Mouse (Mus musculus) layer of hippocampus, postnatal 36 days (tissue): Measurements from ENCODE around the gene Ccdc113. TPM values are rescaled to one million over a fixed set of nuclear protein-coding genes. Genes with fewer than 3 reads are reported as not detected.
"Not testable (repeated sequence)": the region's sequence is repeated elsewhere in the genome, so short reads cannot be mapped to it uniquely, and the experiment has no call there.

ENCODE experiments used
- DNase-seq, 2 experiments: peaks; one replicate each; pipeline ENCODE4 v3.0.0; 2022
- total RNA-seq, 2 experiments: library from RNA; stranded (reverse); gene quantifications; 2 replicates each; pipeline ENCODE4 v1.2.3; 2021

Gene Ccdc113
- total RNA-seq, 2 experiments from 2014 or later = 0.68 to 1.3 TPM

DNA sequence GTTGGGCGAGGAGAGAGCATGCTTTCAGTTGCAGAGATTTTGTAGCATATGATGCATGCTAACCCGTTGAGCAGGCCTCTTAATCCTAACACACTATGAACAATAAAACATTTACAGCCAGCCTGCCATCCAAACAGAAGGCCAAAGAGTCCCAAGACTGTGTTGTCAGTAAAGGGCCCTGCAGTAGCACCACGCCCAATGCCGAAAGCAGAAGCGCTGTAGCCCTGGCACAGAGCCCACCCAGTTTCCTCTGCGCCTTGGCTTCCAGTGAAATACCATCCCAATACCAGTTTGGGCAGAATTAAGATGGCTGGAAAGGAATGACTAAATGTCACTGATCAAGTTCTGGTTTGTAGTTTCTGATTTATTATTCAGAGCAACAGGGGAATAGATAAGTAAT is 8.3 kb downstream of the Ccdc113 start:
- DNase-seq = no peak

DNA sequence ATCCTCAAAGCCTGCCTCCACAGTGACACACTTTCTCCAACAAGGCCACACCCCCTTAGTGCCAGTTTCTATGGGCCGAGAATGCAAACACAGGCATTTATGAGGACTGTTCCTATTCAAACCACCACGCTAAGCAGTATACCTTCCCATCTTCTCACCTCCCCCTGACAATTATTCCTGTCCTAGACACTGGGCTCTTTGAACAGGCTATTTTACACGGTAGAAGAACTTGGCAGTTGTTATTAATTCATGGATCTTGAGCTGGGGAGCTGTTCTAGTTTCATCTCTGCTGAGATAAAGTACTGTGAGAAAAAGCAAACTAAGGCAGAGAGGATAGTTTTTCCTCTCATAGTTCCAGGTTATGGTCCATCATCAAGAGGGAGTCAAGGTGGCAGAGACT is 9.2 kb downstream of the Ccdc113 start:
- no peak for DNase-seq

DNA sequence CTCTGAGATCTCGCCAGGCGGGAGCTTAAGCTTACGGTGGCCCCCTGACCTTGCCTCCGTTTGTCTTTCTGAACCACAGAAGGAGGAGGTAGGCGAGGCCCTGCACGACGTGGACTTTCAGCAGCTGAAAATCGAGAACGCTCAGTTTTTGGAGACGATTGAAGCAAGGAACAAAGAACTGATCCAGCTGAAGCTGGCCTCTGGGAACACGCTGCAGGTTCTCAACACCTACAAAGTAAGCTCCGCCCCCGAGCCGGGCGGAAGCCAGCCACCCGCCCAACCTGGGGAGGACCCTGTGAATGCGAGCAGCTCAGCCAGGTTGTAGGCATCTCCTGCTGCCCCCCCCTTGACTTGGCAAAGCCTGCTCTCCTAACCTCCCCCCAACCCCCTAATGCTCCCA is 11.9 kb downstream of the Ccdc113 start:
- DNase-seq = no peak

DNA sequence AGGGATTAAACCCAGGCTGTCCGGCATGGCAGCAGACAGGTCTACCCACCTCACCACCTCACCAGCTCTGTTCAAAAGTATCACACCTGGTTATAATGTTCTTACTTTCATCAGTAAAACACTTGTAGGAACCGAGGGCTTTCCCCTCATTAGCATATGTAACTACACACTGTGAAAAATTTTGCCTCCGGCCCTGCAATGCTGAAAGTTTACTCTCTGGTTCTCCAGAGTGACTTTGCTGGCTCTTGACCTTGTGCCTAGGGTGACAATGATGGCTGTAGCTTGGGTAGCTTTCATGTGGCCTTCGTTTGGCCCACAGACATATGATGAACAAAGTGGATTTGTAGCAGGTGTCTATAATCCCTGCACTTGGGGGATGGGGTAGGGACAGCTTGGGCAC is 13.1 kb downstream of the Ccdc113 start:
- DNase-seq = no peak

DNA sequence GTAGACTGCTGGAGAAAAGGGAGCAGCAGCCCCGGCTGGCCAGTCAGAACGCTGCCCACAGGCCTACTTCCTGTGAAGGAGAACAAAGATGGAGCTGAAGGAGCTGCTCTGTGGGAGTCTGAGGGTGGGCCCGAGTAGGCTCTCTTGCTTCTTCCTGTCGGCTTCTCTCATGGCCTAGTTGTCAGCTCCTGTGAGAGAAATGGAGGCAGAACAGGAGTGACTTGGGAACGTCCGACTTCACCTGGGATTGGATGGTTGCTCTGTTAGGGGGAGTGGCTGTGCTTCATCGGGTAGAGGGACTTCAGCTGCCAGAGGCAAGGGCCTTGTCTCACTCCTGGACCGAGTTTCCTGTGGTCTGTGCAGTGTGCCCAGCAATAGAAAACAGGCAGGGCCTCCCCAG is 14.0 kb downstream of the Ccdc113 start:
- DNase-seq = no peak

DNA sequence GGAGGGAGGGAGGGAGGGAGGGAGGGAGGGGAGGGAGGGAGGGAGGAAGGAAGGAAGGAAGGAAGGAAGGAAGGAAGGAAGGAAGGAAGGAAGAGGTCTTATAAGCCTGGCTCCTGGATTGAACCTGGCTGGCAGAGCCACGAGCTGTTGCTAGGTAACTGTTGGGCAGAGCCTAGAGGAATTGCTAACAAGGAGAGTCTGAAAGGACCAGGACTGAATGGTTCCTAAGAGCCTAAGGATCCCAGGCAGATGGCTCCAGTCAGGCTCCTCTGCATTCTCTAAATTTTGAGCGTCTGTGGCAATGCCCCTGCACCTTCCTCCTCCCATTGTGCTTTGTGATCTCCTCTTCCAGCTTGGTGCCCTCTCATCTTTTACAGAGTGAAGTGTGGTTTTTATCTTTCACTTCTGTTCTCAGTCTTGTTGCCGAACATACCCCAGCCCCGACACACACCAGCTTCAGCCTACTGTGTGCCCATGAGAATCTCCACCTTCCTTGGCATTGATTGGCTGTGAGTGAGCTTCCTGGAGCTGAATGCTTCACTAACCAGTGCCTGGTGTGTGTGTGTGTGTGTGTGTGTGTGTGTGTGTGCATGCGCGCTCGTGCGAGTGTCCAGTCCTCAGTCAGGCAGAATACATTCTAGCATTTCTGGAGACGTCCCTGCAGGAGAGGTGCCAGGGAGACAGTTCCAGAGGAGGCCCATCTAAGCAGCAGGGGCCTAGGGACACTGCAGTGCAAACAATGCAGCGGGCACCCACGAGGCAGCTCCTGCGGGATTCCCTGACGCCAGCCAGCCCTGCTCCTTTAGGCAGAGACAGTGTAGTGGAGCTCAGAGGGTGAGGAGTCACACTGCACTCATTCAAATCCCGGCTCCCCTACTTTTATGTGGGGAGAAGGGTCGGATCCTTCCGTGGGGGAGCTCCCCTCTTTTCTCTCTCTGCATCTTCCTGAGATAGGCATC is 16.3 kb downstream of the Ccdc113 start:
- DNase-seq = no peak

DNA sequence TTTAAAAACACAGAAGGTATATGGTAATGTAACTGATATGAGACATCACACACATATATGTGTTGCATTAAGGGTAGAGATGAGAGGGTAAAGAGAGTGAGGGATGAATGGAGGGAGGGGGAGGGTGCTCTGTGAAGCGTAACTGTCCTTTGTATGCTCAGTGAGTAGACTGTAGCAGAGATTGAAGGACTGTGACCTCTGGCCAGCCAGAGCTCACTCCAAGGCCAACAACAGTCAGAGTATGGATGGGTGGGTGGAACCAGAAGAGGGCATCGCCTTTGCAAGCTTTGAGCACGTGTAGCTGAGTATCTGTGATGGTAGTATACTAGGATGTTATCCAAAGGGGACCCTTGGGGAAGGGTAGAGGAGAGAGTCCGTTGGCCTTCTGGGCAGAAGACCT is 17.7 kb downstream of the Ccdc113 start:
- DNase-seq = no peak

DNA sequence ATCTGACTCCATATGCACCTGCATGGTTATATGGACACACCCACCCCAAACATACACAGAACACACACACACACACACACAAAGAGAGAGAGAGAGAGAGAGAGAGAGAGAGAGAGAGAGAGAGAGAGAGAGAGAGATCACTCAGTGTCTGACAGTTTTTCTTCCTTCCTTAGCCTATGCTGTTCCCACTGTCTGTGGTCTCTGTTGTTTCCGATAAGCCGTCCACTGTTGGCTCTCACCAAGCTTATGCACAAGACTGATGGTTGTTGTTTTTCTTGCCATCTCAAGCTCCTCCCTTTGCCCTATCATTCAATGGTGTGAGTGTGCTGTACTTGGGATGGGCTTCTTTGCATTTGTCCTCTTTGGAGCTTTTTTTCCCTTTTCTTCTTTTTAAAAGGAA is 22.1 kb downstream of the Ccdc113 start:
- no peak for DNase-seq

DNA sequence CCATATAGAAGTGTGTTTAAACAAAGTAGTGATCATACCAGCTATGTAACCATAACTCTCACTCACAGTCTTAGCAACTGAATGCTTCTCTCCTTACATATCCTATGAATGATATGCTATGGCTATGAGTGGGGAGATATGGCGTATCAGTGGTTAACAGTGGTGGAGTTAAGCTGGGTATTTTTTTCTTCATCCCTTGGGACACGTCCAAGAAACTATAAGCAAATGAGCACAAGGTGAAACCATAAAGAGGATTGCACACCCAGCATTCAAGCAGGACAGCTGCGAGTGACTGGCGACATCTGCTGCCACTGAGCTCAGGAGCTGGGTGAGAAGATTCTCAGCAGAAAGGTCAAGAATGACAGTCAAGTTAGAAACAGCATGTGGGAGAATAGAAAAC is 32.3 kb downstream of the Ccdc113 start:
- DNase-seq = no peak

DNA sequence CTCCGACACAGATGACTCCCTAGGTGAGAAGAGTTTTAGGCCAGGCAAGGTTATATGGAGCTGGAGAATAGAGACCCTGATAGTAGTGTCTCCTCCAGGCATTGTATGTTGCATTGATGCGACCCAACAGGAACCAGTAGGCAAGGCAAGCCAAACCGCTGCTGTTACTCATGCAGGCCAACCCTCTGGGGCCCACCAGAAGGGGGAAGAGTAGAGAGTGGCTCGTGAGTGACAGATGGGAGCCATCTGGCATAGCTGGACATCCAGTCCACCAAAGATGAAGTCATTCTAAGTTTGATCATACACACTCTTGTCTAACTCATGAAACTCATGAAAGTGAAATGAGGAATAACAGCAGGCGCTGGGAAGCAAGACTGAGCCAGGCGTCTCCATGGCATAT is 32.9 kb downstream of the Ccdc113 start:
- DNase-seq = no peak

DNA sequence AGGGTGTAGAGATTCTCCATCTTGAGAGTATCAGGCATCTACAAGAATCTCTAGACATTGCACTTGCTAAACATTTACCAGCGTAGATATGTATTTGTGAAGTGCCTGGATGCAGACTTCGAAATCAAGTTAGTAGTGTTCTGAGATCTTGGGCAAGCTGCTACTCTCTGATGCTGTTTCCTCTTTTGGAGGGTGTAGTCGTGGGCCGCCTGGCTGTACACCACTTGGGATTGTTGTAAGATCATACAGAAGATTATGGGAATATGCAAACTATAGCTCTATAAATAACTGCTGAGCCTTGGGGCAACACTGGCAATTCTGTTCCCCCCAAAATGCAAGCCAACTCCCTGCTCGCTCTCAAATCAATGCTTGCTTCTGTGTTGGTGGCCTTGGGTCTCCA is 39.3 kb downstream of the Ccdc113 start:
- DNase-seq = no peak

DNA sequence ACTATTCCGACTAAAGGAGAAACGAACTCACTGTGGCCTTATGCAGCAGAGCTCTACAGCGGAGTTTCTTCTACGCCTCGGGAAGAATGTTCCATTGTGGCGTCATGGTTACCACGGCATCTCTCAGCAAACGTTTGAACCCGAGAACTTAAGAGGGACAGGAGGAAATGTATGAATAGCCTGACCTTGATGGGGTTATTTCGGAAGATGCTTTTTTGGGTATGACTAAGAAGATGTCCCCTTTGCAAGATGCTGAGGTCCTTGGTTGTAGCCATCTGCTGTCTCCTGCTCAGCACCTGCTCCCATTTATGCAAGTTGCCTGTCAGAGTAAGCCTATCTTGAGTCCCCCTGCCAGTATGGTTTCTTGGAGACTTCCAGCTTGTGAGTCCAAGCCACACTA is 42.4 kb downstream of the Ccdc113 start, which contains the start of gene Prss54:
Gene Prss54, minus strand, starts transcription at position 101 of the 400 bp plus-strand sequence.
- no peak for DNase-seq

DNA sequence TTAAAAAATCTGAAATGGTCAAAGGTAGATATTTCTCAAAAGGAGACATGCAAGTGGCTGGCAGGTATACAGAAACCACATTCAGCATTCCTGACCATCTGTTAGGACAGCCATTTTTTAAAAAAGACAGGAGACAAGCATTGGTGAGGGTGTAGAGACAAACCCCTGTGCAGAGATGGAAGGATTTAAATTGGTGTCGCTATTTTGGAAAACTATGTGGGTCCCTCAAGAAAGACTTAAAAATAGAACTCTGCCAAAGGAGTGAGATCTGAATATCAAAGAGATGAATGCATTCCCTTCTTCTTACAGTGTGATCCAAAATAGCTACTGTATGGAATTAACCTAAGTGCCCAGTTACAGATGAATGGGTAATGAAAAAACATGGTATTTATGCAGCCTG is 53.5 kb downstream of the Ccdc113 start:
- no peak for DNase-seq

DNA sequence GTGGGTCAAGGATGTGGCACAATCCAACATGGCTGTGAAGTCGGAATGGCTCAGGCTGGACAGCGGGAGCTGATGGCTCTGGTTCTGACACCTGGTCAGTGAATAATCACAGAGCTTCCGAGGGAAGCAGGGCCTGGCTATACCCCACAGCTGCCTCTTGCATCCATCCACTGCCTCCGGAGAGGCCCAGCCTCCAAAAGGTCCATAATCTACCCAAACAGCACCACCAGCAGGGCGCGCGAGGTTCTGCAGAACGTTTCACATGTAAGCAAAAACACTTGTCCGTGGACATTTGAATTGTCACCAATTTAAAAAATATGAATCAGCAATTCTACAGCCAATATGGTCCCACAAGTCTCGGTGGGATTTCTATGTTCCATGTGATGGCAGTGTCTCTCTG is 55.4 kb downstream of the Ccdc113 start:
- no peak for DNase-seq

DNA sequence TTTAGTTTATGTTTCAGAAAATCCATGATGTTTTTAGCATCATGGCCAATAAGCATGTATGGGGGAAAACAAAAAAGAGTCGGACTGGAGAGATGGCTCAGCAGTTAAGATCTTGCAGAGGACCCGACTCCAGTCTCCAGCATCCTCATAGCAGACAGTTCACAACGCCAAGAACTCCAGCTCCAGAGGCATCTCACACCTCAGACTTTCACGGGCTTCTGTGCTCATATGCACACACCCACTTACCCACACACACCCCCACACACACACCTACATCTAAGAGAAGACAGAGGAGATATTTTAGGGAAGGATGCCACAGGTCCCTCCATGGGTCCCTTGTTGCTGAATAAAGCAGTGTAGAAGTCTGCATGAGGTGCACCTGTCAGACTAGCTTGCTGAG is 56.7 kb downstream of the Ccdc113 start:
- no peak for DNase-seq

DNA sequence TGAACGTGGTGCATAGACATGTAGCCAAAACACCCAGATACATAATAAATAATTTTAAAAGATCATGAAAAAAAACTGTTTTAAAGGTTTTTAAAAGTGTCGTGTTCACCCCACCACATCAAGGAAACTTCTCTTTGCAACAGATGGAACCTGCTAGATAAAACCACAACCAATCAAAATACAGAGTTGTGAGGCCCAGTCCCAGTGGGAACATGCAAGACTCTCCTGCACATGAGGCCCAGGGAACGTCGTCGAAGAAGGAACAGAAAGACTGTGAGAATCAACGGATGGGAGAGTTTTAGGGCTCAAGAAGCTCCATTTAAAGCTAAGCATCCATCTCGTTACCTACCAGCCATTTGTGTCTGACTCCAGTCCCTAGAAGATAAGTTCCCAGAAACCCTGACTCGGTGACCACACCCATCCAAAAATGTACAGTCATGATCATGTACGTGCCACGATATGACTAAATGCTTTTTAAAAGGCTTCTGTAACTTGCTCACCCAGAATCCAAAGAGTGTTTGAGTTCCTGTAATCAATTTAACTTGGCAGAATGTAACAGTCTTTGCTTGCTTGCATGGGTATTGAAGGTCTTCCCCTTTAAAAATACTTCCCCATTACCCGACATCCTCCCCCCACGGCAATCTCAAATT is 58.4 kb downstream of the Ccdc113 start:
- no peak for DNase-seq

DNA sequence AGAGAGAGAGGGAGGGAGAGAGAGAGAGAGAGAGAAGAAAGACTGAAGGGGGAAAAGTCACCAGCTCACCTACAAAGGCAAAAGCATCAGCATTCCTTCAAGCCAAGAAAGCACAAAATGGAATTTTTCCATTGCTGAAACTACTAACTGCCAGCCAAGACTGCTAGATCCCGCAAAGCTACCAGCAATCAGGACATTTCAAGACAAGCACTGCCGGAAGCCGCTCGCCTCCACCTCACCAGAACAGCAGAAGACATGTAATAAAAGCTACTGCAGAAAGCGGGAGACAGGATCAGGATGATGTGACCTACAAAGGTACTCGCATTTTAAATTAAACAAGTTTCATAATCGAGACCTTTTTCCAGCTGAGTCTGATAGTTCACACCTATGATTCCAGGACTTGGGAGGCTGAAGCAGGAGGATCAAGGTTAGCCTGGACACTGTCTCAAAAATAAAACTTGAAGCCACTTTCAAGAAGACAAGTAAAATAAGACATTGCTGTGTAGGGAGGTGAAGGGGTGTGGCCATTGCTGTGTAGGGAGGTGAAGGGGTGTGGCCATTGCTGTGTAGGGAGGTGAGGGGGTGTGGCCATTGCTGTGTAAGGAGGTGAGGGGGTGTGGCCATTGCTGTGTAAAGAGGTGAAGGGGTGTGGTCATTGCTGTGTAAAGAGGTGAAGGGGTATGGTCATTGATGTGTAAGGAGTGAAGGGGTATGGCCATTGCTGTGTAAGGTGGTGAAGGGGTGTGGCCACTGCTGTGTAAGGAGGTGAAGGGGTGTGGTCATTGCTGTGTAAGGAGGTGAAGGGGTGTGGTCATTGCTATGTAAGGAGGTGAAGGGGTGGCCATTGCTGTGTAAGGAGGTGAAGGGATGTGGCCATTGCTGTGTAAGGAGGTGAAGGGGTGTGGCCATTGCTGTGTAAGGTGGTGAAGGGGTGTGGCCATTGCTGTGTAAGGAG is 59.8 kb downstream of the Ccdc113 start:
- no peak for DNase-seq

DNA sequence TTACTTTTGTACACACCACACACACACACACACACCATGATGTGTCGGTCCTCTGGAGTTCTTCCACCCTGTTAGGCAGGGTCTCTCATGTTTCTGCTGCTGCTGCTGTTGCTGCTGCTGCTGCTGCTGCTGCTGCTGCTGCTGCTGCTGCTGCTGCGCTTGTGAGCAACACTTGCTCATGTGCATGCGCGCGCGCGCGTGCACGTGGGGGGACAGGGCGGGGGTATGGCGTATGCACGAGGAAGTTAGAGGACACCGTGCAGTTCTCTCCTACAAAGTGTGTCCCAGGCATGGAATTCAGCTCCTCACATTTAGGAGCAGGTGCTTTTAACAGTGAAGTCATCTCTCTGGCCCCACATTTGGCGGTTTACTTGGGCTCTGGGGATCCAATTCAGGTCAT is 61.2 kb downstream of the Ccdc113 start:
- DNase-seq = no peak

DNA sequence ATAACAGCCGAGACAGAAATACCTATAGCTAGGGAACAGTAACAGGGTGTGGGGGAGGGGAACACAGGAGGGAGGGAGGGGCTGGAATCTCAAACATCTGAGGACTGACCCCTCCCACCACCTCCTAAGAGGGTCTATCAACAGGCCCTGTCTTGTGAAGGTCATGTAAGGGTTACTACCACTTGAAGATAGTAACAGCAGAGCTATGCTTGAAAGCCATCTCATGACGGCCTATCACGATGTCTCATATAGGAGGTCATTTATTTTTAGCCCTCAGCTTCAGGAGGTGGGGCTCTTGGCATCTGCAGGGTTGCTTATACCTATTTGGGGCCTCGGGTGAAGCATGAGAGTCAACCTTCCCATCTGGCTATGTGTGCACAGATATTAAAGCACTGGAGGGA is 63.0 kb downstream of the Ccdc113 start:
- DNase-seq = no peak

DNA sequence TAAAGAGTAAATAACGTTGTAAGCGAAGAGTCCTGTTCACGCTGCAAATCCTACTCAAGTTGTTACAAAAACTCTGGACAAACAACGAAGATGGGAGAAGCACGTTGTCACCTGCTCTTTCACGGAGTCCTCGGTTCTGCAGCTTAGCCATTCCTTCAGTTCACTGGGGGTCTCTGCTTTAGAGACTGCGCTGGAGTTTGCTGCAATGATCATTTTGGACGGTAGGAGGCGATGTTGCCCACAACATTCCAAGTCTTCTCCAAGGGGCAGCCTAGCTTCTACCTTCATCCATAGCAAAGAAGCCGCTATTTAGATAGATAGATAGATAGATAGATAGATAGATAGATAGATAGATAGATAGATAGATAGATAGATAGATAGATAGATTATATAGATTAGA is 66.0 kb downstream of the Ccdc113 start:
- peak; percentile 70 to 73 for DNase-seq

DNA sequence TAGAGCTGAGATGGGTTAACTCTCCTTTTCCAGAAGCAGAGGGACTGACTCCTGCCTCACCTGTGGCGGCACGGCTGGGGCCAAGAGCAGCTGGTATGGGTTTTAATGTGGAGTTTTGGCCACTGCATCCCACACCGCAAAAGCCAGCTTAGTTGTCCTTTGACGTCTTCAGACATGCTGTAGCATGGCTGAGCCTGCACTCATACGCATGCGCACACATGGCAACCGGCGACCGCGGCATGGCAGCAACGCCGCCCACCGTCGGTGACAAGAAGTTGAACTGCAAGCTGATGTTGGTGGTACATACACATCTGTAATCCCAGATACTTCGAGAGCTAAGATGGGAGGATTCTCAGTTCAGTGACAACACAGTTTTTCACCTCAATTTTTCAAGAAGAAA is 67.4 kb downstream of the Ccdc113 start:
- no peak for DNase-seq

DNA sequence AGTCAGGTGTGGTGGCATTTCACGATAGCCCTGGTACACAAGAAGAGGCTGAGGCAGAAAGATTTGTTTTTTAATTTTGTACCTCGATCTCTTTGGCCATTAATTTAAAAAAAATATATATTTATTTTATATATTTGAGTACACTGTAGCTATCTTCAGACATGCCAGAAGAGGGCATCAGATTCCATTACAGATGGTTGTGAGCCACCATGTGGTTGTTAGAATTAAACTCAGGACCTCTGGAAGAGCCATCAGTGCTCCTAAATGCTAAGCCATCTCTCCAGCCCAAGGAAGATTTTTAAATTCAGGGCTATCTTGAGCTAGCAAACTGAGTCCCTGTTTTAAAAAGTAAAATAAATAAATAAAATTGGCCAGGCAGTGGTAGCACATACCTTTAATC is 68.3 kb downstream of the Ccdc113 start:
- no peak for DNase-seq

DNA sequence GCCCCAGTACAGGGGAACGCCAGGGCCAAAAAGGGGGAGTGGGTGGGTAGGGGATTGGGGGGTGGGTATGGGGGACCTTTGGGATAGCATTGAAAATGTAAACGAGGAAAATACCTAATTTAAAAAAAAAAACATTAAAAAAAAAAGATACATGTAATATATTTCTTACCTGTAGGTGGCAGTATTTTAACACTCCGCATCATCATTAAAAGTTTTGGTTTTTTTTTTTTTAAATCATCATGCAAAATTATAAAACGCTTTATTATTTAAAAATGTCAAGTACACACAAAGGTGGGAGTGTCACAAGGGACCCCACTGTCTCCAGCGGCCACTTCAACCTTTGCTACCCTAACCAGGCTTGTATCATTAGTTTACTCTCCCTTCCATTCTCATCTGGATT is 72.6 kb downstream of the Ccdc113 start:
- not testable (repeated sequence) for DNase-seq
